Mouse (Mus musculus) right cerebral cortex, postnatal 25 days (tissue): ENCODE results near the gene Srsf2.

ENCODE experiments used
- DNase-seq: peaks from one replicate; pipeline ENCODE4 v3.0.0; 2022

The Srsf2 gene

GRCm38 (mm10) chr11:116807938-116808606, 44.8 kb downstream of the Srsf2 start:
- DNase-seq = peak; percentile 71

- no peak for DNase-seq
These were observed 45.4 kb downstream of the Srsf2 start for GRCm38 (mm10) chr11:116807526-116807925.

- no peak for DNase-seq
These were observed 45.8 kb downstream of the Srsf2 start for GRCm38 (mm10) chr11:116807116-116807515.

GRCm38 (mm10) chr11:116806136-116807071, 46.5 kb downstream of the Srsf2 start:
- DNase-seq = no peak

- no peak for DNase-seq
These were observed 50.2 kb downstream of the Srsf2 start for GRCm38 (mm10) chr11:116802709-116803108.

- no peak for DNase-seq
These were observed 51.8 kb downstream of the Srsf2 start for GRCm38 (mm10) chr11:116801106-116801505.
